Mouse (Mus musculus): ENCODE data around the gene Chit1.

- TF ChIP-seq CTCF (IDR thresholded peaks at IDR 0.05; ENCODE audit: control insufficient read depth, insufficient read depth, insufficient read length) (no peak), USF1 (IDR thresholded peaks at IDR 0.05; ENCODE audit: low read depth) (no peak), FOSL1 (IDR thresholded peaks at IDR 0.05; ENCODE audit: insufficient read depth, low read length, poor library complexity, severe bottlenecking) (no peak), CEBPB (IDR thresholded peaks at IDR 0.05; ENCODE audit: low read depth) (no peak)
Observed at GRCm38 (mm10) chr1:134133316-134133715, 22.3 kb downstream of the Chit1 start.
